Mouse (Mus musculus) naive thymus-derived CD4-positive, alpha-beta T cell, adult 5 months (primary cell): ENCODE measurements around the gene Vps4b. TPM values are rescaled to one million over a fixed set of nuclear protein-coding genes. Genes with fewer than 3 reads are reported as not detected.

Source experiments
- polyA plus RNA-seq: library from polyadenylated mRNA; unstranded; fragments of 100-300 nt; shearing (Covaris generic); gene quantifications from one replicate; pipeline ENCODE4 v1.2.1, GENCODE M21; 2017

The Vps4b gene
- polyA plus RNA-seq: 103 TPM

DNA sequence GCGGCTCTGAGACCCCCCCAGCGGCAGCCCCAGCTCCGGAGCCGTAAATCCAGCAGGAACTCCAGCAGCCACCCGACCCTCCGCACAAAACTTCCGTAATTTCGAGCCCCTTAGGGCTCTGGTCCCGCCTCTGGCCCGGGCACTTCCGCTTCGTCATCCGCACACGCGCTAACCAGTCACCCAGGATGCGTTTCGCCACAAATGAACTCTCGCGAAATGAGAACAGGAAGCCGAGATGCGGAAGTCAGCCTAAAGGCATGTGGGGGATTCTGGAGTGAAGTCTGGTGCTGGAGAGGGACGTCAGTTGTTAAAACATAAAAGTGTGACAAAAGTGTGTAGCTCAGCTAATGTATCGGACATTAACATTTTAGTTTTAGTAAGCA is at the start of gene Vps4b:
Gene Vps4b (minus strand): TSS at position 187 of the 383 bp plus-strand sequence.

DNA sequence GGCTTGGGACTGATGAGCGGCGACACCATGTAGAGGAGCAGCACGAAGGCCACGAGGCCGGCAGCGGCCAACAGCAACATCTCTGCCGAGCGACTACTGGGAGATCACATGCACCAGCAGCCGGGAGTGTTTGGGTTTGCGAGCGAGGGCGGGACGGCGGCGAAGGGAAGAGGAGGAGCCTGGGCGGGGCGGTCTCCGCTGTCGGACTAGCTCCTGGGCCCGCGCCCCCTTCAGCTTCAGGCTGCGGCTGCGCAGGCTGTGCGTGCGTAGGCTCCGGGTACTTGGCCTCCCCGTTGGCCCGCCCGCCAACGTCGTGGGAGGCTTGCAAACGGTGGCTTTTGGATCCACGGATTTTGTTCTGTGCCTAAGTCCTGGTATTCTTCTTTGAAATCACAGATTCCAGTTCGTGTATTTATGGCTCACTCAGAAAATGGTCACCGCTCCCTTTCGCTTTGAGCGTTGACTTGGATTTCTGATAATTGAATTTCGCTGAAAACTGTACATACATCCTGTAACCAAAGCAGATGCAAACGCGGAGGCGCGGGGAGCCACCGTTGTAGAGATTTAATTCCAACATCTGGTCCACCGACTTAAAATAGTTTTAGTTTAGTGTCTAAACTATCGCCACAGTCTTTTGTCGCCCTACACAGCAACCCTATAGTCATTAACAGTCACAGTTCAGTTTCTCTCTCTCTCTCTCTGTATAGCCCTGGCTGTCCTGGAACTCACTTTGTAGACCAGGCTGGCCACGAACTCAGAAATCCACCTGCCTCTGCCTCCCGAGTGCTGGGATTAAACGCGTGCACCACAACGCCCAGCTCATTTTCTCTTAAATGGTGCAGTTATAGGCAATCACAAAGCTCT is 36.7 kb downstream of the Vps4b start, which contains the start of gene Kdsr:
Gene Kdsr (minus strand): TSS at position 156 of the 864 bp plus-strand sequence.

Other genes with a start within 250 kb of the Vps4b start
- 172 TPM for gene Bcl2, start 82.5 kb downstream of the Vps4b start, polyA plus RNA-seq
- gene Kdsr, start 37.0 kb downstream of the Vps4b start, polyA plus RNA-seq: 32.3 TPM
- gene Serpinb5, start 64.4 kb upstream of the Vps4b start, polyA plus RNA-seq: not detected
- gene Serpinb12, start 137.7 kb upstream of the Vps4b start, polyA plus RNA-seq: not detected
- not detected for gene Serpinb13, start 184.3 kb upstream of the Vps4b start, polyA plus RNA-seq